Mouse (Mus musculus) layer of hippocampus, adult 8-10 months (tissue): ENCODE data around the gene Hcn2. TPM values are rescaled to one million over a fixed set of nuclear protein-coding genes. Genes with fewer than 3 reads are reported as not detected.
"Not testable (repeated sequence)": the region's sequence is repeated elsewhere in the genome, so short reads cannot be mapped to it uniquely, and the experiment has no call there.

Experiments
- DNase-seq, 2 experiments: peaks; one replicate each; pipeline ENCODE4 v3.0.0; 2022; ENCODE audit warnings: low spot score in 2 of 2
- total RNA-seq, 4 experiments: library from RNA; stranded (reverse); gene quantifications; 2 replicates each; pipeline ENCODE4 v1.2.4; 2022

Gene Hcn2
- total RNA-seq, 4 experiments from 2014 or later = 120 to 128 (median 121) TPM

GRCm38 (mm10) chr10:79686691-79687090, 29.7 kb upstream of the Hcn2 start:
- no peak for DNase-seq

- DNase-seq = no peak
Observed at GRCm38 (mm10) chr10:79687513-79687912, 28.9 kb upstream of the Hcn2 start.

GRCm38 (mm10) chr10:79688720-79689119, 27.7 kb upstream of the Hcn2 start, which contains the start of gene Gzmm:
TSS of gene Gzmm (plus strand) at chr10:79689020.
- no peak for DNase-seq

GRCm38 (mm10) chr10:79689178-79689577, 27.3 kb upstream of the Hcn2 start:
- DNase-seq = no peak

- no peak for DNase-seq
Observed at GRCm38 (mm10) chr10:79691986-79692548, 24.4 kb upstream of the Hcn2 start.

GRCm38 (mm10) chr10:79693580-79694378, 22.7 kb upstream of the Hcn2 start:
- no peak for DNase-seq

- DNase-seq = no peak
Observed at GRCm38 (mm10) chr10:79694379-79694655, 22.1 kb upstream of the Hcn2 start.

- peak in 1 of 2 experiments; percentile 65 for DNase-seq
Observed at GRCm38 (mm10) chr10:79695231-79696128, 21.0 kb upstream of the Hcn2 start.

GRCm38 (mm10) chr10:79696129-79696651, 20.2 kb upstream of the Hcn2 start:
- DNase-seq = no peak

GRCm38 (mm10) chr10:79697916-79698315, 18.5 kb upstream of the Hcn2 start:
- no peak for DNase-seq

- no peak for DNase-seq
Observed at GRCm38 (mm10) chr10:79698459-79698858, 18.0 kb upstream of the Hcn2 start.

GRCm38 (mm10) chr10:79700676-79701075, 15.8 kb upstream of the Hcn2 start:
- no peak for DNase-seq

GRCm38 (mm10) chr10:79701443-79702129, 14.8 kb upstream of the Hcn2 start:
- no peak for DNase-seq

- not testable (repeated sequence) for DNase-seq
Observed at GRCm38 (mm10) chr10:79702970-79703369, 13.5 kb upstream of the Hcn2 start.

GRCm38 (mm10) chr10:79703541-79703940, 12.9 kb upstream of the Hcn2 start:
- DNase-seq = no peak

GRCm38 (mm10) chr10:79704065-79704969, 12.1 kb upstream of the Hcn2 start, which contains the start of gene Bsg:
TSS of gene Bsg (plus strand) at chr10:79704491.
- DNase-seq = peak; percentile 97 to 99

- DNase-seq = no peak
Observed at GRCm38 (mm10) chr10:79704970-79705360, 11.5 kb upstream of the Hcn2 start.

- no peak for DNase-seq
Observed at GRCm38 (mm10) chr10:79705951-79706350, 10.5 kb upstream of the Hcn2 start.

- no peak for DNase-seq
Observed at GRCm38 (mm10) chr10:79706406-79707094, 9.9 kb upstream of the Hcn2 start.

GRCm38 (mm10) chr10:79707162-79707561, 9.3 kb upstream of the Hcn2 start:
- DNase-seq = no peak
